26 mouse cellular contexts compared by ENCODE assay signal in the genomic region with DNA sequence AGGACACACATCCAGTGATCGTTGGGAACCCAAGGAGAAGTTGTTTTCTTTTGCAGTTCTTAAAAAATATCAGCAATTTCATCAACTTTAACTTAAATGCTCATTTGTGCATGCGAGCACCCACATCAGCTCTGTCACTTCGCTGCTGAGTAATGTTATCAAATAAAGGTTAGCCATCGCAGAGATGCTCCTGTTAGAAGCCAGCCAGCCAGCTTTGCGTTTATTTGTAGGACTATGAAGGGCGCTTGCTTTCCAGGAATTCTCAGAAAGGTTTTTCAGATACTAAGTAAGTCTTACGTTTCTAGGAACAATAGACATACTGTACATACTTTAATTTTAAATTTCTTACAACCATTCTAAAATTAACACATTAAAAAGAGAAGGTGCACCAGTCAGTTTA.
DNase-seq lines count a peak whose midpoint lies in the region; ATAC-seq lines count a peak whose summit lies in the region.
"Had no signal": no experiment of that assay in that cellular context is flagged by ENCODE, and none has a peak within 500 bp of the region (broad histone marks: within the 10 kb centered on the region; RNA-seq: fewer than 3 reads in every experiment).

No protein-coding gene starts in this region.

- no peak overlapping the region for H3K4me2 ChIP-seq in heart, embryonic 15.5 days
- H3K4me2 ChIP-seq: embryonic facial prominence, embryonic 13.5 days; embryonic facial prominence, embryonic 15.5 days; forebrain, embryonic 12.5 days had no signal

- no peaks in the 10 kb centered on the region for H3K9me3 ChIP-seq in heart, embryonic 15.5 days (replicated peaks)
- H3K9me3 ChIP-seq: embryonic facial prominence, embryonic 13.5 days; embryonic facial prominence, embryonic 15.5 days; forebrain, embryonic 10.5 days; forebrain, embryonic 12.5 days; G1E had no signal

- H3K27ac ChIP-seq in heart, embryonic 15.5 days, result peak overlapping the region; percentile 42; the same call in 1 of the 2 replicates
- H3K27ac ChIP-seq: embryonic facial prominence, embryonic 13.5 days; embryonic facial prominence, embryonic 15.5 days; forebrain, embryonic 10.5 days; forebrain, embryonic 12.5 days had no signal

- intact Hi-C loops in heart, postnatal 25 days (cut with DNase I), result loop anchor here (5.0 kb wide), 1 partner anchor 96 kb away; no protein-coding TSS in a partner anchor

- H3K4me1 ChIP-seq in heart, embryonic 15.5 days (replicated peaks), result peaks cover 23% of the 10 kb centered on the region
- H3K4me1 ChIP-seq: embryonic facial prominence, embryonic 15.5 days; forebrain, embryonic 10.5 days; forebrain, embryonic 12.5 days had no signal

- H3K36me3 ChIP-seq in heart, embryonic 15.5 days, result peaks cover 11% of the 10 kb centered on the region

- DNase-seq in frontal cortex, postnatal 36 days (ENCODE audit: low spot score in 2 of 2), result no peak
- no peak for DNase-seq in heart, postnatal 25 days (ENCODE audit: low spot score)
- DNase-seq in brain, adult 2 months (ENCODE audit: low read depth, low spot score), result peak; percentile 17
- DNase-seq: adrenal gland, adult 8-10 months; adrenal gland, postnatal 14 days; adrenal gland, postnatal 36 days; B cell, adult 2 months; cerebellum, adult 11 months; cerebellum, adult 8-10 months; cerebellum, adult 9-11 months; cerebellum, postnatal 36 days; embryo, embryonic 11 days had no signal

- 76% methylated on average over 7 of the region's 7 CpGs for WGBS in heart, embryonic 15.5 days

- no peaks in the 10 kb centered on the region for H3K27me3 ChIP-seq in heart, embryonic 15.5 days
- H3K27me3 ChIP-seq: CH12.LX; embryonic facial prominence, embryonic 13.5 days; embryonic facial prominence, embryonic 15.5 days; forebrain, embryonic 12.5 days; Patski had no signal

- H3K4me3 ChIP-seq in heart, embryonic 15.5 days, result no peak overlapping the region
- H3K4me3 ChIP-seq: embryonic facial prominence, embryonic 13.5 days; embryonic facial prominence, embryonic 15.5 days; erythroblast, embryonic 14.5 days; forebrain, embryonic 10.5 days; forebrain, embryonic 12.5 days had no signal

- 0 out of 2 replicates have a peak, but pooled peaks have one; percentile 50 for ATAC-seq in frontal cortex, adult (ENCODE audit: low TSS enrichment)
- ATAC-seq in heart, embryonic 15.5 days (replicated peaks; ENCODE audit: insufficient number of reproducible peaks, insufficient read depth, low FRiP score, low read depth), result no peak
- ATAC-seq: activated CD4-positive, CD25-positive, alpha-beta regulatory T cell, adult 4 months; CD4-positive, CD25-positive, alpha-beta regulatory T cell, adult 4 months; forebrain, embryonic 14.5 days; forebrain, embryonic 16.5 days; Patski had no signal

- H3K9ac ChIP-seq in heart, embryonic 15.5 days, result no peak overlapping the region
- H3K9ac ChIP-seq: embryonic facial prominence, embryonic 13.5 days; embryonic facial prominence, embryonic 15.5 days; forebrain, embryonic 12.5 days had no signal
